Mouse (Mus musculus): ENCODE results near the gene Pdx1. TPM values are rescaled to one million over a fixed set of nuclear protein-coding genes. Genes with fewer than 3 reads are reported as not detected.

Pdx1 gene
- polyA plus RNA-seq, 1 experiment from 2014 or later, result not detected

DNA sequence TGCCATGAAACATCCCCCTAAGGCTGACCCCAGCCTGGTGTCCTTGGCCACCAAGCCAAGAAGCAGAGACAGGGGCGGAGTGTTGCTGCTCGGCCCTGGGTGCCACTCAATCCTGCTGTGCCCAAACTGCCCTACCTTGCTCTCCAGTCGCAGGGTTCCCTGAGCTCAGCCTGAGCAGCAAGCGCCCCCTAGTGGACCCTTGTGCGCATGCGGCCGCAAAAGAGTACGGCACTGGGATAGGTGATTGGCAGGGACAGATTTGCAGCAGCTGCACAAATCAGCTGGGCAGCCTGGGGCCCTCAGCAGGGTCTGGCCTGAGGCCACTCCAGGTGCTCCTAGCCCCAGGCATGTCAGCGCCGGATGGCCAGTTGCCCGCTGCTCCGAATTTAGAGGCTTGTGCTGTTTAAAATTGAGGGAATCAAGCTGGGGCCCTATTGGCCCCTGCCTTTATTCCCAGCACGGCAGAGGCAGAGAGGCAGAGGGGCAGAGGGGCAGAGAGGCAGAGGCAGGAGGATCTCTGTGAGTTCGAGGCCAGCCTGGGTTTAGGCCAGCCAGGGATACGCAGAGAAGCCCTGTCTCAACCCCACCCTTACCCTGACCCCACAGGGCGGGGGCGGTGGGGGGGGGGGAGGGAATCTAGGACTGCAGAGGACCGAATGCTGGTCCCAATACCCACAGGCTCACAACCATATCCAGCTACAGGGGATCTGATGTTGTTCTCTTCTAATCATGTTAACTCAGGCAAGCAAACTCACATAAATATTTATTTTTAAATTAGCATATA is 23.6 kb downstream of the Pdx1 start:
- Histone ChIP-seq H3K9me3 (no peaks in the 10 kb centered on the region), H3K9ac (no peak overlapping the region), H3K4me3 (no peak overlapping the region), H3K27me3 (peaks cover 60% of the 10 kb centered on the region), H3K4me2 (no peak overlapping the region), H3K27ac (no peak overlapping the region), H3K36me3 (no peaks in the 10 kb centered on the region), H3K4me1 (peaks cover 7% of the 10 kb centered on the region)
- 21% methylated on average over 18 of the region's 18 CpGs for WGBS
- ATAC-seq (ENCODE audit: insufficient number of reproducible peaks, low FRiP score, low TSS enrichment, low read depth), result peak; percentile 55; the same call in 1 of the 2 replicates

- 22% methylated on average over 20 of the region's 20 CpGs for WGBS
- peaks cover 67% of the 10 kb centered on the region for H3K27me3 ChIP-seq
Observed at GRCm38 (mm10) chr5:147294121-147294520, 24.4 kb downstream of the Pdx1 start.

DNA sequence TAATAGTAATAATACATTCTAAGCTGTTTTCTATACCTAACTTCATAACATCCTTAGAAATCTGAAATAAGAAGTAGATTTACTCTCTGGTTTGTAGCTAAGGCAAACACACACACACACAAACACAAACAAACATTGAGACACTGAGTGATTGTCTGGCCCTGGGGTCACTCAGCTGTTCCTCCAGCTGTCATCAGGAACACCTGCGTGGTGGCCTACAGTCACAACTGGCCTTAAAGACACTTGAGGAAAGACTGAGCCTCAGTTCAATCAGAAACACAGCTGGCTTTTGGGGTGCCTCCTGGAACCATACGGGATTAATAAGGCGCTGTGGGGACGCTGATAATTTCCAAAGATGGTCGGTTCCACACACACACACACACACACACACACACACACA is 27.5 kb downstream of the Pdx1 start:
- no peak overlapping the region for H3K4me3 ChIP-seq
- peaks cover 19% of the 10 kb centered on the region for H3K4me1 ChIP-seq
- ATAC-seq (ENCODE audit: insufficient number of reproducible peaks, low FRiP score, low TSS enrichment, low read depth), result no peak
- no peak overlapping the region for H3K4me2 ChIP-seq
- no peaks in the 10 kb centered on the region for H3K9me3 ChIP-seq
- H3K9ac ChIP-seq, result no peak overlapping the region
- H3K36me3 ChIP-seq, result no peaks in the 10 kb centered on the region
- H3K27me3 ChIP-seq, result peaks cover 91% of the 10 kb centered on the region
- H3K27ac ChIP-seq, result no peak overlapping the region
- WGBS, result 61% methylated on average over 5 of the region's 5 CpGs

More at GRCm38 (mm10) chr5:147294121-147294520, 24.4 kb downstream of the Pdx1 start:
- Histone ChIP-seq H3K9ac (no peak overlapping the region), H3K4me2 (no peak overlapping the region), H3K27ac (no peak overlapping the region), H3K36me3 (no peaks in the 10 kb centered on the region), H3K4me1 (peaks cover 9% of the 10 kb centered on the region), H3K9me3 (no peaks in the 10 kb centered on the region), H3K4me3 (no peak overlapping the region)
- no peak for ATAC-seq (ENCODE audit: insufficient number of reproducible peaks, low FRiP score, low TSS enrichment, low read depth)

DNA sequence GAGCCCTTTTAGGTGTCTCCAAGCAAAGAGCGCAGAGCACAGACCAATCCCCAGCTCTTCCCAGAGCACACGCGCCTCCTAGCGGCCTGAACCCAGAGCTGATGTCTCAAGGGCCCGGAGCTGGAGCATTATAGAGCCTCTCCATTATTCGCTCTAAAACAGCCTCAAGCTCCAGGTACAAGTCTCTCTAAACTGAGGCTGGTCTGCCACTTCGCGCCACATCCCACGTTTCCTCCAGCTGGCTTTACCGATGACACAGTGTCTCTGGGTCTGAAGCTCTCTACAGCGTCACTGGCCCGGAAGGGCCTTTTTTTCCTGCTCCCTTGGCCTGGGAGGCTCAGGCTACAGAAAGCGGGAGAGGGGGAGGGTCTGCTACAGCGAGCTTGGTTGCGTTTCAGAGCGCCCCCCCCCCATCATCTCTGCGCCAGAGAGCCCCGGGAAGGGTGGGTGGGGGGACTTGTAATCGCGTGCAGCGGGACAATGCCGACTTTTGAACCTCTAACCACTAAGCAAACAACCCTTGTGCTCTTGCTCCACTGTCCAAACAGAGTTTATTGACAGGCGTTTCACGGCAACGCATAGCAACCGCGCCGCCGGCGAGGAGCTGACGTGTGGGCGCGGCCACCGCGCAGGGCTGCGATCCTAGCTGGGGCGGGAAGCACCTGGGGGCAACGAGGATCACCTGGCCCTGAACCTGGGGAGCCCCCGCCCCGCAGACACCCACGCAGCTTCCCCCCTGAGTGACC is 29.7 kb downstream of the Pdx1 start:
- WGBS, result under 1% methylated on average over 41 of the region's 41 CpGs
- no peak overlapping the region for H3K9ac ChIP-seq
- H3K4me3 ChIP-seq, result peak overlapping the region; percentile 24
- H3K4me1 ChIP-seq, result peaks cover 16% of the 10 kb centered on the region
- H3K4me2 ChIP-seq, result peak overlapping the region; percentile 42
- H3K27ac ChIP-seq, result no peak overlapping the region
- H3K9me3 ChIP-seq, result no peaks in the 10 kb centered on the region
- peaks cover 91% of the 10 kb centered on the region for H3K27me3 ChIP-seq
- H3K36me3 ChIP-seq, result no peaks in the 10 kb centered on the region
- ATAC-seq (ENCODE audit: insufficient number of reproducible peaks, low FRiP score, low TSS enrichment, low read depth), result no peak

- peak overlapping the region; percentile 24 for H3K4me3 ChIP-seq
- H3K4me1 ChIP-seq, result peaks cover 22% of the 10 kb centered on the region
- H3K9ac ChIP-seq, result no peak overlapping the region
- WGBS, result 12% methylated on average over 4 of the region's 4 CpGs
- no peak overlapping the region for H3K27ac ChIP-seq
- no peaks in the 10 kb centered on the region for H3K36me3 ChIP-seq
- H3K9me3 ChIP-seq, result no peaks in the 10 kb centered on the region
- ATAC-seq (ENCODE audit: insufficient number of reproducible peaks, low FRiP score, low TSS enrichment, low read depth), result no peak
- peaks cover 91% of the 10 kb centered on the region for H3K27me3 ChIP-seq
- H3K4me2 ChIP-seq, result peak overlapping the region; percentile 42; the same call in 1 of the 2 replicates
Observed at GRCm38 (mm10) chr5:147300001-147300363, 30.2 kb downstream of the Pdx1 start.

DNA sequence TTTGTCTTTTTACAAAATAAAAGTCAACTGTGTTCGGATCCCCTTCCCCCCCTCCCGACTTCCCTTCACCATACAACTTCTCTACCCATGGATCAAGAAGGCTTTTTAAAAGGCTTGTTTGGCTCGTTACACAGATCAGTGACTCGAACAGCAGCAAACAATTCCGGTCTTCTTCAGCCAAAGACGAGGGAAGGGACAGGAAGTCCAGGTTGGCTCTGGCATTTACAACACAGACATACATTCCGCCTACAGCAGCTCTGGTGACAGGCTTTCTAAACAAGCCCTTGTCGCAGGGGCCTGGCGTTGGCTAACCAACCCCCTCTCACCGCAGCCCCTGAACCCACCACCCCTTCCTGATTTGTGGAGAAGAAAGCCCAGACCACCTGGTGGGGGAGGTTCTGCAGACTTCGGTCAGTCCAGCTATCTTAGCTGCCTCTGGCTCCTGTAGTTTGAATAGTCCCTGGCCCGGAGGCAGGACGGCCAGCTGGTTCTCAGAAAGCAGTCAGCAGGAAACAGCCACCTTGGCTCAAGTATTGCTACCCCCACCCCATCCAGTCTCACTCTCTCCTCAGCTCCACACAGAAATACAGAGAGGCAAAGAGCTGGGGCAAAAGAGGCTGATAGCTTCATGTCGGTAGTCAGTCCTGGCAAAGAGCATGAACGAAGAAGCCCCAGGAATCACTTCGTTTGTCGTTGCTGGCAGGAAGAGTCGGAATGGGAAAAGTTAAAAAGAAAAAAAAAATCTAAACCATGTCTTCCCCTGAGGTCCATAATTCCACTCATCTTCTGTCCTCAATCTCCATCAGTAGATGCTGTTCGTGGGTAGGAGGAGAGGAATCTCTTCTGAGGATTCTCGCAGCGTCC is 31.4 kb downstream of the Pdx1 start:
- Histone ChIP-seq H3K4me3 (no peak overlapping the region), H3K4me1 (peaks cover 34% of the 10 kb centered on the region), H3K27ac (no peak overlapping the region), H3K27me3 (peaks cover 94% of the 10 kb centered on the region), H3K4me2 (no peak overlapping the region), H3K36me3 (no peaks in the 10 kb centered on the region), H3K9ac (no peak overlapping the region), H3K9me3 (no peaks in the 10 kb centered on the region)
- ATAC-seq (ENCODE audit: insufficient number of reproducible peaks, low FRiP score, low TSS enrichment, low read depth), result no peak
- WGBS, result 4% methylated on average over 21 of the region's 21 CpGs

GRCm38 (mm10) chr5:147301781-147302070 is 32.0 kb downstream of the Pdx1 start:
- no peak overlapping the region for H3K4me2 ChIP-seq
- H3K27ac ChIP-seq, result no peak overlapping the region
- WGBS, result 5% methylated on average over 10 of the region's 10 CpGs
- H3K4me1 ChIP-seq, result peaks cover 39% of the 10 kb centered on the region
- peaks cover 96% of the 10 kb centered on the region for H3K27me3 ChIP-seq
- H3K36me3 ChIP-seq, result no peaks in the 10 kb centered on the region
- ATAC-seq (ENCODE audit: insufficient number of reproducible peaks, low FRiP score, low TSS enrichment, low read depth), result no peak
- H3K4me3 ChIP-seq, result no peak overlapping the region
- H3K9me3 ChIP-seq, result no peaks in the 10 kb centered on the region
- no peak overlapping the region for H3K9ac ChIP-seq

- Histone ChIP-seq H3K4me2 (no peak overlapping the region), H3K9ac (no peak overlapping the region), H3K9me3 (no peaks in the 10 kb centered on the region), H3K4me1 (peaks cover 44% of the 10 kb centered on the region), H3K36me3 (no peaks in the 10 kb centered on the region), H3K27me3 (peaks cover 96% of the 10 kb centered on the region), H3K4me3 (no peak overlapping the region), H3K27ac (no peak overlapping the region)
- 16% methylated on average over 8 of the region's 8 CpGs for WGBS
- ATAC-seq (ENCODE audit: insufficient number of reproducible peaks, low FRiP score, low TSS enrichment, low read depth), result no peak
Observed at GRCm38 (mm10) chr5:147302141-147302540, 32.4 kb downstream of the Pdx1 start.

DNA sequence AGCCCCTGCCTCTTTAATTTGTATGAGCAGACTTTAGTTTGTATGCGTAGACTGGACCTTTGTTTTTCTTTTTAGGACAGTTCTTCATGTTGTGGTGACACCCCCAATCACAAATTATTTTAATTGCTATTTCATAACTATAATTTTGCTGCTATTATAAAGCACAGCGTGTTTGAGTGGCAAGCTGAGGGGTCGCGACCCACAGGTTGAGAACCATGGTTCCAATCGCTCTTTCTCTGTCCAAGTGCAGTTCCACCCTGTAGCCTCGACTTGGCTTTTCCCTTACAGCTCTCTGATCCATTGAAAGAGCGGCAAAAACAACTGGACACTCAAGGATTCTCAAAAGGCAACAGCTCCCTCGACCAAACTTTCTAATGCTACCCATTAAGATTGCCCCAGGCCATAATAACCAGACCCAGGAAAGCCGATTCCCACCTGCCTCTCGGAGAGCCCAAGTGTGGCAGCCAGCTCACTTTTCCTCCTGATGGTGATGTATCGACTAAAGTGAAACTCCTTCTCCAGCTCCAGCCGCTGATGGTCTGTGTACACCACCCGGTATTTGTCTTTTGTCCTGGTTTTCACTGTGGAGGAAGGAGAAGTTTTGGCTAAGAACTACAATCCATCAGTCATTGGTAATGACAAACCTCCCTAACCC is 33.1 kb downstream of the Pdx1 start:
- no peak for ATAC-seq (ENCODE audit: insufficient number of reproducible peaks, low FRiP score, low TSS enrichment, low read depth)

DNA sequence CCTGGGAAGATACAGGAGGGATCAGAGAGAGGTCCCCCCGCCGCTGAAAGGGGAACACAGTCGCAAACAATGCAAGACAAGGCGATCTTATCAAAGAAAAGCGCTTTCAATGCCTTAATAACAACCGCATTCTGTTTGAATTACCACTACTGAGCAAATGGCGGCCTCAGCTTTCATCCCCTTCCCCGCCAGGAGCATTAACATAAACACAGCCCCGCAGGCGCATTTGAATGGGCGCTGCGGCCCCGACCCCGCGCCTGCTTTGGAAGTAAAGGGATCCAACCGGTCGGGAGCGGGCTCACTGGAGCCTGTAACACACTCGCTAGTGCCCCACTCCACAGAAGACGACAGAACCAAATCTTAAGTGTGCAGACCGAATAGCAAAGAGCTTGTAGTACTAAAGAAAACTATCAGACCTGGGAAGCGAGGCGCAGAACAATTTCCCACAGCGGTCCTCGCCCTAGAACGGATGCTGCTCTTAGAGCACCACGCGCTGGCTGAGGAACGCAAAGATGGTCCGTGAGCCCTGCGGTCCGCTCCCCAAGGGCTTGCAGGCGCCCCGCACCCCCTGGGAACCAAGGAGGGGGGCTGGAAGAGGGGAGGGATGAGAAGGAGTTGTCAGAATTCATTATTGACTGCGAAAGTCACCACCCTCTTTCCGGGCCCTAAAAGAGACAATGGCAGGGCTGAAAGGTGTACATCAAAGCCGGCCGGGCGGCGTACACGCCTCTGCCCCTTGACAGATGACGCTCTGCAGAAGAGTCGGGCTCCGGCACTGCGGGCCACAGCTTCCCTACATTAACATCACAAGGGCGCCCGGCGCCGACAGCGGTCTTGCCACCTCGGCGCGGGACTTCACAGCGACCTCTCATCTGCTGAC is 34.8 kb downstream of the Pdx1 start:
- Histone ChIP-seq H3K4me2 (0 out of 2 replicates have a peak overlapping the region, but pooled peaks have one; percentile 2), H3K27ac (no peak overlapping the region)
- WGBS, result under 1% methylated on average over 54 of the region's 54 CpGs

More for the DNA sequence above, 33.1 kb downstream of the Pdx1 start:
- Histone ChIP-seq H3K9ac (no peak overlapping the region), H3K4me2 (no peak overlapping the region), H3K27ac (no peak overlapping the region), H3K36me3 (no peaks in the 10 kb centered on the region), H3K4me3 (no peak overlapping the region), H3K27me3 (peaks cover 98% of the 10 kb centered on the region), H3K9me3 (no peaks in the 10 kb centered on the region), H3K4me1 (peaks cover 45% of the 10 kb centered on the region)
- WGBS, result 9% methylated on average over 13 of the region's 13 CpGs

More for the DNA sequence above, 34.8 kb downstream of the Pdx1 start:
- Histone ChIP-seq H3K9ac (no peak overlapping the region), H3K27me3 (peaks cover 99% of the 10 kb centered on the region), H3K36me3 (no peaks in the 10 kb centered on the region), H3K4me3 (peak overlapping the region; percentile 24), H3K4me1 (peaks cover 40% of the 10 kb centered on the region), H3K9me3 (no peaks in the 10 kb centered on the region)
- no peak for ATAC-seq (ENCODE audit: insufficient number of reproducible peaks, low FRiP score, low TSS enrichment, low read depth)
